ENCODE assay signal across 12 mouse cellular contexts in the genomic region with DNA sequence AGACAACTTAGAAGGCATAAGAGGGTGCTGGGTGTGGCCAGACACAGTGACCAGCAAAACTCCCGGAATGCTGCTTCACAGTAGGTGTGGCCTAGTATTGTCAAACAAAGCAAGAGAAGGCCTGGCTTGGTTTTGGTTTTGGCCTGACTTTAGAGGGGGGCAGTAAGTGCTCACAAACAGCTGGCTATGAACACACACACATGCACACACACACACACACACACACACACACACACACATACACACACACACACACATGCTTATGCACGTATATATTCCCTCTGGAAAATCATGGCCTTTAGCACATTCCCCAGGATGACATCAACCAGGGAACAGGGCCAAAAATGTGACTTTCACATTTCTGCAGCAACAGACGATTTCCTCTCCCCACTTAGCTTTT.
DNase-seq lines count a peak whose midpoint lies in the region; ATAC-seq lines count a peak whose summit lies in the region.
"Had no signal": no experiment of that assay in that cellular context is flagged by ENCODE, and none has a peak within 500 bp of the region (broad histone marks: within the 10 kb centered on the region; RNA-seq: fewer than 3 reads in every experiment).

No protein-coding gene starts in this region.

- H3K27ac ChIP-seq in heart, embryonic 10.5 days, result no peak overlapping the region
- no peak overlapping the region for H3K27ac ChIP-seq in intestine, embryonic 15.5 days
- H3K27ac ChIP-seq: forebrain, embryonic 13.5 days; hindbrain, embryonic 13.5 days had no signal

- no peak overlapping the region for H3K9ac ChIP-seq in intestine, embryonic 15.5 days
- H3K9ac ChIP-seq: forebrain, embryonic 13.5 days; hindbrain, embryonic 13.5 days had no signal

- no peaks in the 10 kb centered on the region for H3K27me3 ChIP-seq in heart, embryonic 10.5 days (ENCODE audit: insufficient read depth, poor library complexity, severe bottlenecking)
- no peaks in the 10 kb centered on the region for H3K27me3 ChIP-seq in intestine, embryonic 15.5 days (replicated peaks)
- H3K27me3 ChIP-seq: CH12.LX; forebrain, embryonic 13.5 days had no signal

- H3K4me2 ChIP-seq in intestine, embryonic 15.5 days (replicated peaks), result no peak overlapping the region
- H3K4me2 ChIP-seq: forebrain, embryonic 13.5 days; hindbrain, embryonic 13.5 days had no signal

- no peaks in the 10 kb centered on the region for H3K4me1 ChIP-seq in heart, embryonic 10.5 days
- H3K4me1 ChIP-seq in intestine, embryonic 15.5 days (replicated peaks), result no peaks in the 10 kb centered on the region
- H3K4me1 ChIP-seq: forebrain, embryonic 13.5 days; hindbrain, embryonic 13.5 days had no signal

- no peaks in the 10 kb centered on the region for H3K9me3 ChIP-seq in heart, embryonic 10.5 days
- H3K9me3 ChIP-seq in intestine, embryonic 15.5 days, result no peaks in the 10 kb centered on the region
- H3K9me3 ChIP-seq: forebrain, embryonic 13.5 days; hindbrain, embryonic 13.5 days had no signal

- H3K4me3 ChIP-seq in heart, embryonic 10.5 days, result no peak overlapping the region
- no peak overlapping the region for H3K4me3 ChIP-seq in intestine, embryonic 15.5 days (replicated peaks)
- H3K4me3 ChIP-seq: forebrain, embryonic 13.5 days; hindbrain, embryonic 13.5 days had no signal

- H3K36me3 ChIP-seq in heart, embryonic 10.5 days, result no peaks in the 10 kb centered on the region
- no peaks in the 10 kb centered on the region for H3K36me3 ChIP-seq in intestine, embryonic 15.5 days
- H3K36me3 ChIP-seq: hindbrain, embryonic 13.5 days had no signal

- peak; percentile 91 for DNase-seq in heart, adult 11 months
- no peak for DNase-seq in heart, embryonic 10.5 days (ENCODE audit: low spot score)
- peak; percentile 4 for DNase-seq in urinary bladder, postnatal 14 days (ENCODE audit: low spot score)
- DNase-seq in urinary bladder, adult 2 months (ENCODE audit: low spot score), result no peak
- no peak for DNase-seq in frontal cortex, postnatal 25 days (ENCODE audit: low spot score in 2 of 2)
- DNase-seq in layer of hippocampus, postnatal 25 days (ENCODE audit: extremely low spot score in 1 of 2, low spot score in 1 of 2), result no peak
- DNase-seq in testis, postnatal 10 days (ENCODE audit: low spot score), result no peak
- DNase-seq: retina, postnatal 1 day had no signal

- 0 out of 2 replicates have a peak, but pooled peaks have one; percentile 49 for ATAC-seq in intestine, embryonic 15.5 days
- ATAC-seq: forebrain, embryonic 13.5 days had no signal

- WGBS in heart, embryonic 10.5 days, result 64% methylated on average over 3 of the region's 3 CpGs
- 43% methylated on average over 3 of the region's 3 CpGs for WGBS in intestine, embryonic 15.5 days

Comparison
In these comparisons a context has a peak if more than half of its experiments do, and no peak if none do; other contexts are left out.
1. DNase-seq: peak in heart, adult 11 months (single experiment) and urinary bladder, postnatal 14 days (single experiment); none in heart, embryonic 10.5 days (single experiment), urinary bladder, adult 2 months (single experiment), frontal cortex, postnatal 25 days (0 of 2), layer of hippocampus, postnatal 25 days (0 of 2) and testis, postnatal 10 days (single experiment).